Mouse (Mus musculus) layer of hippocampus, postnatal 36 days (tissue): Measurements from ENCODE around the gene Tcf21. TPM values are rescaled to one million over a fixed set of nuclear protein-coding genes. Genes with fewer than 3 reads are reported as not detected.

Source experiments
- DNase-seq, 2 experiments: peaks; one replicate each; pipeline ENCODE4 v3.0.0; 2022
- total RNA-seq, 2 experiments: library from RNA; stranded (reverse); gene quantifications; 2 replicates each; pipeline ENCODE4 v1.2.3; 2021

Gene Tcf21
- not detected for total RNA-seq

GRCm38 (mm10) chr10:22819871-22820590 lies at the start of gene Tcf21:
Gene Tcf21, minus strand, starts transcription at chr10:22820174.
- DNase-seq: no peak

- no peak for DNase-seq
These were observed 48.5 kb upstream of the Tcf21 start for GRCm38 (mm10) chr10:22868386-22868918.

- DNase-seq: no peak
These were observed 47.2 kb upstream of the Tcf21 start for GRCm38 (mm10) chr10:22867210-22867609.

- DNase-seq: no peak
These were observed 38.1 kb upstream of the Tcf21 start for GRCm38 (mm10) chr10:22858111-22858510.

GRCm38 (mm10) chr10:22854330-22854729 lies 34.4 kb upstream of the Tcf21 start:
- no peak for DNase-seq

GRCm38 (mm10) chr10:22845351-22845750 lies 25.4 kb upstream of the Tcf21 start:
- DNase-seq: no peak

GRCm38 (mm10) chr10:22844731-22845130 lies 24.8 kb upstream of the Tcf21 start:
- DNase-seq: no peak

- no peak for DNase-seq
These were observed 23.7 kb upstream of the Tcf21 start for GRCm38 (mm10) chr10:22843440-22844361.

GRCm38 (mm10) chr10:22842781-22843439 lies 22.9 kb upstream of the Tcf21 start:
- DNase-seq: no peak

- no peak for DNase-seq
These were observed 22.1 kb upstream of the Tcf21 start for GRCm38 (mm10) chr10:22842113-22842512.

GRCm38 (mm10) chr10:22826244-22826643 lies 6.3 kb upstream of the Tcf21 start:
- no peak for DNase-seq

- DNase-seq: no peak
These were observed 2.9 kb upstream of the Tcf21 start for GRCm38 (mm10) chr10:22822896-22823295.

GRCm38 (mm10) chr10:22822486-22822885 lies 2.5 kb upstream of the Tcf21 start:
- no peak for DNase-seq

- no peak for DNase-seq
These were observed 1.7 kb upstream of the Tcf21 start for GRCm38 (mm10) chr10:22821709-22822108.

GRCm38 (mm10) chr10:22821267-22821666 lies 1.3 kb upstream of the Tcf21 start:
- DNase-seq: no peak

GRCm38 (mm10) chr10:22820841-22821240 lies 867 bp upstream of the Tcf21 start:
- DNase-seq: no peak

GRCm38 (mm10) chr10:22819239-22819870 lies 619 bp downstream of the Tcf21 start:
- DNase-seq: no peak

GRCm38 (mm10) chr10:22818600-22819238 lies 1.3 kb downstream of the Tcf21 start:
- no peak for DNase-seq

GRCm38 (mm10) chr10:22817976-22818375 lies 2.0 kb downstream of the Tcf21 start:
- no peak for DNase-seq

- DNase-seq: no peak
These were observed 2.4 kb downstream of the Tcf21 start for GRCm38 (mm10) chr10:22817561-22817960.

GRCm38 (mm10) chr10:22816237-22816762 lies 3.7 kb downstream of the Tcf21 start:
- DNase-seq: no peak
